8 mouse cellular contexts compared by ENCODE assay signal in genomic region chr7:126949403-126949792, GRCm38 (mm10). TPM values are rescaled to one million over a fixed set of nuclear protein-coding genes. Genes with fewer than 3 reads are reported as not detected.
DNase-seq lines count a peak whose midpoint lies in the region; ATAC-seq lines count a peak whose summit lies in the region.

Gene Asphd1, minus strand, starts transcription at chr7:126949582.

- ATAC-seq in embryonic facial prominence, embryonic 13.5 days (ENCODE audit: insufficient number of reproducible peaks, insufficient read depth, low FRiP score, low TSS enrichment, low read depth), result peak; percentile 50; the same call in 1 of the 2 replicates
- ATAC-seq in hindbrain, embryonic 15.5 days (ENCODE audit: low FRiP score, low read depth), result peak; percentile 75
- peak; percentile 32; the same call in 1 of the 2 replicates for ATAC-seq in liver, embryonic 11.5 days (replicated peaks; ENCODE audit: low FRiP score)
- ATAC-seq in stomach, embryonic 14.5 days (ENCODE audit: insufficient number of reproducible peaks, insufficient read depth, low FRiP score, low read depth), result peak; percentile 21; the same call in 1 of the 2 replicates

- peaks cover 14% of the 10 kb centered on the region for H3K4me1 ChIP-seq in embryonic facial prominence, embryonic 13.5 days
- peaks cover 55% of the 10 kb centered on the region for H3K4me1 ChIP-seq in hindbrain, embryonic 15.5 days (replicated peaks)
- H3K4me1 ChIP-seq in liver, embryonic 11.5 days (replicated peaks; ENCODE audit: control insufficient read depth, insufficient read depth, low read length), result peaks cover 10% of the 10 kb centered on the region
- peaks cover 7% of the 10 kb centered on the region; the same call in 1 of the 2 replicates for H3K4me1 ChIP-seq in stomach, embryonic 14.5 days (ENCODE audit: control insufficient read depth, insufficient read depth, low read length)

- H3K36me3 ChIP-seq in embryonic facial prominence, embryonic 13.5 days, result peaks cover 10% of the 10 kb centered on the region; the same call in 1 of the 2 replicates
- H3K36me3 ChIP-seq in hindbrain, embryonic 15.5 days, result peaks cover 17% of the 10 kb centered on the region
- peaks cover 7% of the 10 kb centered on the region; the same call in 1 of the 2 replicates for H3K36me3 ChIP-seq in liver, embryonic 11.5 days (ENCODE audit: control insufficient read depth, insufficient read depth, low read length)
- H3K36me3 ChIP-seq in stomach, embryonic 14.5 days (ENCODE audit: control insufficient read depth, insufficient read depth, low read length), result peaks cover 5% of the 10 kb centered on the region; the same call in 1 of the 2 replicates

- peak within 1 kb of the TSS; percentile 52 for H3K4me3 ChIP-seq in embryonic facial prominence, embryonic 13.5 days
- peak within 1 kb of the TSS; percentile 53 for H3K4me3 ChIP-seq in hindbrain, embryonic 15.5 days
- H3K4me3 ChIP-seq in liver, embryonic 11.5 days (ENCODE audit: low read depth, low read length), result peak within 1 kb of the TSS; percentile 53
- peak within 1 kb of the TSS; percentile 43 for H3K4me3 ChIP-seq in stomach, embryonic 14.5 days (ENCODE audit: low read depth, low read length)

- no peak within 1 kb of the TSS for H3K27ac ChIP-seq in embryonic facial prominence, embryonic 13.5 days
- H3K27ac ChIP-seq in hindbrain, embryonic 15.5 days (replicated peaks), result peak within 1 kb of the TSS; percentile 92
- H3K27ac ChIP-seq in liver, embryonic 11.5 days (ENCODE audit: low read depth, low read length), result no peak within 1 kb of the TSS
- no peak within 1 kb of the TSS for H3K27ac ChIP-seq in stomach, embryonic 14.5 days (ENCODE audit: low read length)

- peaks cover 47% of the 10 kb centered on the region for H3K27me3 ChIP-seq in embryonic facial prominence, embryonic 13.5 days
- no peaks in the 10 kb centered on the region for H3K27me3 ChIP-seq in hindbrain, embryonic 15.5 days
- peaks cover 35% of the 10 kb centered on the region for H3K27me3 ChIP-seq in liver, embryonic 11.5 days (replicated peaks; ENCODE audit: control insufficient read depth, insufficient read depth, low read length)
- H3K27me3 ChIP-seq in stomach, embryonic 14.5 days (ENCODE audit: control insufficient read depth, insufficient read depth, low read length), result peaks cover 16% of the 10 kb centered on the region

- H3K9ac ChIP-seq in embryonic facial prominence, embryonic 13.5 days, result peak within 1 kb of the TSS; percentile 67
- H3K9ac ChIP-seq in hindbrain, embryonic 15.5 days, result peak within 1 kb of the TSS; percentile 65
- H3K9ac ChIP-seq in liver, embryonic 11.5 days (ENCODE audit: low read depth, low read length), result no peak within 1 kb of the TSS
- H3K9ac ChIP-seq in stomach, embryonic 14.5 days (replicated peaks; ENCODE audit: low read depth, low read length), result no peak within 1 kb of the TSS; the same call in 1 of the 2 replicates

- H3K9me3 ChIP-seq in embryonic facial prominence, embryonic 13.5 days, result no peaks in the 10 kb centered on the region
- H3K9me3 ChIP-seq in hindbrain, embryonic 15.5 days, result no peaks in the 10 kb centered on the region
- no peaks in the 10 kb centered on the region for H3K9me3 ChIP-seq in liver, embryonic 11.5 days (ENCODE audit: control insufficient read depth, low read length)
- no peaks in the 10 kb centered on the region for H3K9me3 ChIP-seq in stomach, embryonic 14.5 days (ENCODE audit: control insufficient read depth, low read depth, low read length)

- H3K4me2 ChIP-seq in embryonic facial prominence, embryonic 13.5 days, result peak within 1 kb of the TSS; percentile 99
- H3K4me2 ChIP-seq in hindbrain, embryonic 15.5 days, result peak within 1 kb of the TSS; percentile 84
- peak within 1 kb of the TSS; percentile 99 for H3K4me2 ChIP-seq in liver, embryonic 11.5 days
- peak within 1 kb of the TSS; percentile 99 for H3K4me2 ChIP-seq in stomach, embryonic 14.5 days (replicated peaks; ENCODE audit: low read depth, low read length)

- WGBS in embryonic facial prominence, embryonic 13.5 days, result 2% methylated on average over 21 of the region's 21 CpGs
- under 1% methylated on average over 19 of the region's 21 CpGs for WGBS in hindbrain, embryonic 15.5 days
- 2% methylated on average over 21 of the region's 21 CpGs for WGBS in liver, embryonic 11.5 days
- WGBS in stomach, embryonic 14.5 days, result 1% methylated on average over 21 of the region's 21 CpGs

- DNase-seq in layer of hippocampus, adult 11-12 months (ENCODE audit: low spot score), result peak; percentile 61
- DNase-seq in layer of hippocampus, adult 9-10 months (ENCODE audit: low spot score), result no peak
- no peak for DNase-seq in liver, embryonic 11.5 days (ENCODE audit: low spot score)
- no peak for DNase-seq in urinary bladder, adult 18-20 months (ENCODE audit: low spot score in 2 of 2)
- DNase-seq in testis, postnatal 10 days (ENCODE audit: low spot score), result no peak

RNA-seq across cellular contexts. Expression of gene Asphd1, which starts in this region (rescaled TPM):
- polyA plus RNA-seq in embryonic facial prominence, embryonic 13.5 days (2015; fragmentation: Nextera tagmentation; extraction: Ambion mirVana), result 0.13 and 0.25 TPM in 2 replicates
- polyA plus RNA-seq in hindbrain, embryonic 15.5 days (2015; fragmentation: Nextera tagmentation; extraction: Ambion mirVana), result 9.8 and 10.1 TPM in 2 replicates
- polyA plus RNA-seq in liver, embryonic 11.5 days (2014; fragmentation: Nextera tagmentation; extraction: Ambion mirVana), result not detected in 2 replicates
- 0.35 and 0.36 TPM in 2 replicates for polyA plus RNA-seq in stomach, embryonic 14.5 days (2014; fragmentation: Nextera tagmentation; extraction: Ambion mirVana)

Comparison
In these comparisons a context has a peak if more than half of its experiments do, and no peak if none do; other contexts are left out.
1. Peak in ATAC-seq, H3K4me3 ChIP-seq, H3K9ac ChIP-seq and H3K4me2 ChIP-seq in embryonic facial prominence, embryonic 13.5 days; RNA of the gene not detected or under 1 TPM.
2. Peak in ATAC-seq, H3K4me3 ChIP-seq and H3K4me2 ChIP-seq in liver, embryonic 11.5 days; RNA of the gene not detected or under 1 TPM.
3. Peak in ATAC-seq, H3K4me3 ChIP-seq and H3K4me2 ChIP-seq in stomach, embryonic 14.5 days; RNA of the gene not detected or under 1 TPM.
4. ATAC-seq: peak in every context shown above with its lines; median percentile 75 in hindbrain, embryonic 15.5 days; 50 in embryonic facial prominence, embryonic 13.5 days; 32 in liver, embryonic 11.5 days; 21 in stomach, embryonic 14.5 days.